ENCODE assay signal across 12 mouse cellular contexts in the genomic region with DNA sequence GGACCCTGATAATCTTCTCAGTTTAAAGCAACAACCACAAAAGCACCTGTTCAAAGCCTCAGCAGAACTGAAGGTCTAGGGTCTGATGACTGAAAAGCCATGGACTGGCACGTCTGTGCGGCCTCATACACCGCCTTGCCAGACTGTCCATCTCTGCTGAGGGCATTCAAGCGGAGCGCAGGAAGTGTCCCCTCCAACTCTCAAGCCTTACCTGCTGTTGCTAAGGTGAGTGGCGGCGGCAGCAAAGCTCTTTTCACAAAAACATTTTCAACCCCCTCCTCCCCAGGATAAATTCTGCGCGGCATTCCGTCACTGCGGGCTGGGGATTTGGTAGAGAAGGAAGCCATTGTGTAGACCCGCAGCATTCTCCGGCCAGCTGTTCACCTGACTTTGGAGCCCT. TPM values are rescaled to one million over a fixed set of nuclear protein-coding genes. Genes with fewer than 3 reads are reported as not detected.
DNase-seq lines count a peak whose midpoint lies in the region; ATAC-seq lines count a peak whose summit lies in the region.
"Had no signal": no experiment of that assay in that cellular context is flagged by ENCODE, and none has a peak within 500 bp of the region (broad histone marks: within the 10 kb centered on the region; RNA-seq: fewer than 3 reads in every experiment).

No protein-coding gene starts in this region.

- H3K4me2 ChIP-seq in intestine, embryonic 16.5 days (ENCODE audit: low read depth, low read length), result no peak overlapping the region
- H3K4me2 ChIP-seq in intestine, embryonic 15.5 days (replicated peaks), result no peak overlapping the region; the same call in 1 of the 2 replicates
- H3K4me2 ChIP-seq in midbrain, embryonic 14.5 days (ENCODE audit: low read length), result no peak overlapping the region
- H3K4me2 ChIP-seq: heart, embryonic 15.5 days; hindbrain, embryonic 15.5 days had no signal

- peak; percentile 60 for DNase-seq in R1 (ENCODE audit: low read depth, low spot score)
- peak; percentile 23 for DNase-seq in embryonic facial prominence, embryonic 10.5 days (ENCODE audit: low spot score)
- DNase-seq in kidney, postnatal 14 days, result peak; percentile 44
- no peak for DNase-seq in urinary bladder, adult 18-20 months (ENCODE audit: low spot score in 2 of 2)
- no peak for DNase-seq in left cerebral cortex, adult 18-20 months (ENCODE audit: low spot score in 2 of 2)
- no peak for DNase-seq in midbrain, embryonic 14.5 days
- DNase-seq: lung, postnatal 10 days had no signal

- ATAC-seq in intestine, embryonic 16.5 days, result no peak
- no peak for ATAC-seq in intestine, embryonic 15.5 days
- ATAC-seq in midbrain, embryonic 14.5 days (ENCODE audit: low FRiP score, low TSS enrichment), result no peak

- no peaks in the 10 kb centered on the region for H3K9me3 ChIP-seq in intestine, embryonic 16.5 days (ENCODE audit: control insufficient read depth, low read length)
- H3K9me3 ChIP-seq in intestine, embryonic 15.5 days, result no peaks in the 10 kb centered on the region
- no peaks in the 10 kb centered on the region for H3K9me3 ChIP-seq in embryonic facial prominence, embryonic 10.5 days
- H3K9me3 ChIP-seq in midbrain, embryonic 14.5 days (ENCODE audit: control insufficient read depth, low read length), result no peaks in the 10 kb centered on the region
- H3K9me3 ChIP-seq: heart, embryonic 15.5 days; hindbrain, embryonic 15.5 days had no signal

- peaks cover 83% of the 10 kb centered on the region for H3K4me1 ChIP-seq in intestine, embryonic 16.5 days (ENCODE audit: control insufficient read depth, insufficient read depth, low read length)
- peaks cover 62% of the 10 kb centered on the region for H3K4me1 ChIP-seq in intestine, embryonic 15.5 days (replicated peaks)
- peaks cover 93% of the 10 kb centered on the region for H3K4me1 ChIP-seq in embryonic facial prominence, embryonic 10.5 days
- H3K4me1 ChIP-seq in midbrain, embryonic 14.5 days (ENCODE audit: control insufficient read depth, insufficient read depth, low read length), result peaks cover 54% of the 10 kb centered on the region

- peaks cover 4% of the 10 kb centered on the region; the same call in 1 of the 2 replicates for H3K36me3 ChIP-seq in intestine, embryonic 16.5 days (ENCODE audit: control insufficient read depth, insufficient read depth, low read length)
- no peaks in the 10 kb centered on the region for H3K36me3 ChIP-seq in intestine, embryonic 15.5 days
- H3K36me3 ChIP-seq in embryonic facial prominence, embryonic 10.5 days (replicated peaks), result peaks cover 6% of the 10 kb centered on the region
- H3K36me3 ChIP-seq in midbrain, embryonic 14.5 days (ENCODE audit: control insufficient read depth, insufficient read depth, low read length), result no peaks in the 10 kb centered on the region
- H3K36me3 ChIP-seq: heart, embryonic 15.5 days; hindbrain, embryonic 15.5 days had no signal

- H3K4me3 ChIP-seq in intestine, embryonic 16.5 days (ENCODE audit: low read length), result no peak overlapping the region
- no peak overlapping the region for H3K4me3 ChIP-seq in intestine, embryonic 15.5 days (replicated peaks)
- H3K4me3 ChIP-seq in embryonic facial prominence, embryonic 10.5 days, result no peak overlapping the region
- H3K4me3 ChIP-seq in midbrain, embryonic 14.5 days (replicated peaks; ENCODE audit: low read depth, low read length), result no peak overlapping the region
- H3K4me3 ChIP-seq: heart, embryonic 15.5 days; hindbrain, embryonic 15.5 days; midbrain, embryonic 10.5 days had no signal

- H3K27me3 ChIP-seq in intestine, embryonic 16.5 days (replicated peaks; ENCODE audit: control insufficient read depth, insufficient read depth, low read length), result no peaks in the 10 kb centered on the region
- H3K27me3 ChIP-seq in intestine, embryonic 15.5 days (replicated peaks), result no peaks in the 10 kb centered on the region
- H3K27me3 ChIP-seq in embryonic facial prominence, embryonic 10.5 days (replicated peaks; ENCODE audit: low read depth, poor library complexity, severe bottlenecking), result no peaks in the 10 kb centered on the region; the same call in 1 of the 2 replicates
- H3K27me3 ChIP-seq in midbrain, embryonic 14.5 days (ENCODE audit: control insufficient read depth, insufficient read depth, low read length), result no peaks in the 10 kb centered on the region
- H3K27me3 ChIP-seq: heart, embryonic 15.5 days; hindbrain, embryonic 15.5 days had no signal

- H3K9ac ChIP-seq in intestine, embryonic 16.5 days (ENCODE audit: low read depth, low read length), result 0 out of 2 replicates have a peak overlapping the region, but pooled peaks have one; percentile 1
- no peak overlapping the region for H3K9ac ChIP-seq in intestine, embryonic 15.5 days
- H3K9ac ChIP-seq in midbrain, embryonic 14.5 days (replicated peaks; ENCODE audit: low read length), result no peak overlapping the region
- H3K9ac ChIP-seq: heart, embryonic 15.5 days; hindbrain, embryonic 15.5 days had no signal

- 66% methylated on average over 13 of the region's 13 CpGs for WGBS in intestine, embryonic 16.5 days
- 73% methylated on average over 13 of the region's 13 CpGs for WGBS in intestine, embryonic 15.5 days
- WGBS in embryonic facial prominence, embryonic 10.5 days, result 38% methylated on average over 13 of the region's 13 CpGs
- WGBS in midbrain, embryonic 14.5 days, result 24% methylated on average over 13 of the region's 13 CpGs

- no peak overlapping the region for H3K27ac ChIP-seq in intestine, embryonic 16.5 days (ENCODE audit: low read length)
- H3K27ac ChIP-seq in intestine, embryonic 15.5 days, result no peak overlapping the region
- H3K27ac ChIP-seq in embryonic facial prominence, embryonic 10.5 days (replicated peaks), result no peak overlapping the region
- H3K27ac ChIP-seq in midbrain, embryonic 14.5 days (replicated peaks; ENCODE audit: low read depth, low read length), result no peak overlapping the region
- H3K27ac ChIP-seq: heart, embryonic 15.5 days; hindbrain, embryonic 15.5 days; midbrain, embryonic 10.5 days had no signal

RNA-seq across cellular contexts. Expression of a gene that starts 30.8 kb away (rescaled TPM):
- polyA plus RNA-seq in intestine, embryonic 16.5 days (2015; fragmentation: Nextera tagmentation; extraction: Ambion mirVana), result 12.2 and 13.4 TPM in 2 replicates
- 15.9 and 17.5 TPM in 2 replicates for polyA plus RNA-seq in intestine, embryonic 15.5 days (2015; fragmentation: Nextera tagmentation; extraction: Ambion mirVana)
- polyA plus RNA-seq in embryonic facial prominence, embryonic 10.5 days (2016; fragmentation: Nextera tagmentation; extraction: Ambion mirVana), result 24.8 and 28.8 TPM in 2 replicates
- 100 to 1,000 TPM; 207 to 235 TPM for total RNA-seq in left cerebral cortex, adult 18-20 months (2021)
- 56.5 and 59.8 TPM in 2 replicates for polyA plus RNA-seq in midbrain, embryonic 14.5 days (2014; fragmentation: Nextera tagmentation; extraction: Ambion mirVana)

Comparison
In these comparisons a context has a peak if more than half of its experiments do, and no peak if none do; other contexts are left out.
1. DNase-seq: peak in R1 (single experiment), embryonic facial prominence, embryonic 10.5 days (single experiment) and kidney, postnatal 14 days (single experiment); none in urinary bladder, adult 18-20 months (0 of 2), left cerebral cortex, adult 18-20 months (0 of 2) and midbrain, embryonic 14.5 days (single experiment).